Mouse (Mus musculus) stomach, postnatal 0 days (tissue): ENCODE measurements around the gene Ccdc39.

Experiments
- CTCF ChIP-seq: IDR thresholded peaks from 2 replicates; pipeline ENCODE4 v1.5.1; 2016; ENCODE audit warnings: antibody characterized with exemption, low read depth, mild to moderate bottlenecking, moderate library complexity
- EP300 ChIP-seq: optimal IDR thresholded peaks from 2 replicates; pipeline ENCODE3; 2016; ENCODE audit warnings: antibody characterized with exemption

GRCm38 (mm10) chr3:33858939-33859338, 14.8 kb upstream of the Ccdc39 start:
- TF ChIP-seq CTCF: no peak
- TF ChIP-seq EP300: no peak
